In genomic region chr1:77544279-77544678, GRCm38 (mm10) we compare ENCODE assay signal across 28 mouse cellular contexts. TPM values are rescaled to one million over a fixed set of nuclear protein-coding genes. Genes with fewer than 3 reads are reported as not detected.
DNase-seq lines count a peak whose midpoint lies in the region; ATAC-seq lines count a peak whose summit lies in the region.
"Had no signal": no experiment of that assay in that cellular context is flagged by ENCODE, and none has a peak within 500 bp of the region (broad histone marks: within the 10 kb centered on the region; RNA-seq: fewer than 3 reads in every experiment).

No protein-coding gene starts in this region.

- WGBS in forebrain, embryonic 13.5 days = 32% methylated on average over 3 of the region's 3 CpGs
- WGBS in forebrain, embryonic 10.5 days = 57% methylated on average over 3 of the region's 3 CpGs
- 24% methylated on average over 3 of the region's 3 CpGs for WGBS in hindbrain, embryonic 11.5 days
- WGBS in hindbrain, embryonic 16.5 days = 21% methylated on average over 3 of the region's 3 CpGs
- 36% methylated on average over 3 of the region's 3 CpGs for WGBS in midbrain, embryonic 12.5 days
- WGBS in midbrain, embryonic 10.5 days = 46% methylated on average over 3 of the region's 3 CpGs

- no peak overlapping the region for H3K4me2 ChIP-seq in forebrain, embryonic 13.5 days
- no peak overlapping the region for H3K4me2 ChIP-seq in hindbrain, embryonic 11.5 days (replicated peaks; ENCODE audit: low read depth, low read length)
- no peak overlapping the region for H3K4me2 ChIP-seq in hindbrain, embryonic 16.5 days (ENCODE audit: low read length)
- H3K4me2 ChIP-seq in midbrain, embryonic 12.5 days (replicated peaks) = no peak overlapping the region
- H3K4me2 ChIP-seq: heart, embryonic 11.5 days; limb, embryonic 13.5 days; liver, embryonic 12.5 days; neural tube, embryonic 15.5 days had no signal

- no peak overlapping the region for H3K9ac ChIP-seq in forebrain, embryonic 13.5 days
- no peak overlapping the region for H3K9ac ChIP-seq in hindbrain, embryonic 11.5 days (ENCODE audit: low read depth, low read length)
- H3K9ac ChIP-seq in hindbrain, embryonic 16.5 days (ENCODE audit: low read depth, low read length) = no peak overlapping the region
- no peak overlapping the region for H3K9ac ChIP-seq in midbrain, embryonic 12.5 days (replicated peaks)
- H3K9ac ChIP-seq: limb, embryonic 13.5 days; liver, embryonic 12.5 days; liver, postnatal 0 days; neural tube, embryonic 15.5 days had no signal

- DNase-seq in forebrain, embryonic 10.5 days (ENCODE audit: extremely low spot score, low spot score) = no peak
- DNase-seq in hindbrain, embryonic 11.5 days (ENCODE audit: low spot score) = no peak
- DNase-seq in midbrain, embryonic 10.5 days (ENCODE audit: low spot score) = no peak
- DNase-seq in spleen, postnatal 14 days (ENCODE audit: low spot score in 2 of 2) = no peak
- DNase-seq: adrenal gland, adult 8-10 months; cerebellum, adult 8-10 months; cerebellum, postnatal 25 days; gastrocnemius, adult 2 months; gastrocnemius, postnatal 36 days; heart, adult 18-20 months; heart, postnatal 36 days; kidney, adult 9 months; kidney, postnatal 10 days; liver, postnatal 0 days; lung, postnatal 4 days; retina, postnatal 1 day; right cerebral cortex, postnatal 25 days; thymus, postnatal 14 days had no signal

- H3K4me3 ChIP-seq in forebrain, embryonic 13.5 days = no peak overlapping the region
- H3K4me3 ChIP-seq in forebrain, embryonic 10.5 days = no peak overlapping the region
- no peak overlapping the region for H3K4me3 ChIP-seq in hindbrain, embryonic 11.5 days (ENCODE audit: low read depth, low read length)
- H3K4me3 ChIP-seq in hindbrain, embryonic 16.5 days (ENCODE audit: low read length) = no peak overlapping the region
- no peak overlapping the region for H3K4me3 ChIP-seq in midbrain, embryonic 12.5 days
- H3K4me3 ChIP-seq in midbrain, embryonic 10.5 days = no peak overlapping the region
- H3K4me3 ChIP-seq: gastrocnemius, adult 2 months; limb, embryonic 13.5 days; liver, embryonic 12.5 days; megakaryocyte, embryonic 14.5 days; neural tube, embryonic 15.5 days had no signal

- H3K4me1 ChIP-seq in forebrain, embryonic 13.5 days = peaks cover 53% of the 10 kb centered on the region
- H3K4me1 ChIP-seq in forebrain, embryonic 10.5 days = peaks cover 45% of the 10 kb centered on the region
- peaks cover 10% of the 10 kb centered on the region for H3K4me1 ChIP-seq in hindbrain, embryonic 11.5 days (replicated peaks; ENCODE audit: control insufficient read depth, insufficient read depth, low read length)
- peaks cover 16% of the 10 kb centered on the region for H3K4me1 ChIP-seq in hindbrain, embryonic 16.5 days (ENCODE audit: control insufficient read depth, insufficient read depth, low read depth, low read length)
- peaks cover 47% of the 10 kb centered on the region for H3K4me1 ChIP-seq in midbrain, embryonic 12.5 days
- H3K4me1 ChIP-seq in midbrain, embryonic 10.5 days = peaks cover 50% of the 10 kb centered on the region
- H3K4me1 ChIP-seq: limb, embryonic 13.5 days; liver, embryonic 12.5 days; megakaryocyte, embryonic 14.5 days had no signal

- H3K36me3 ChIP-seq in forebrain, embryonic 13.5 days (ENCODE audit: poor library complexity, severe bottlenecking) = no peaks in the 10 kb centered on the region
- no peaks in the 10 kb centered on the region for H3K36me3 ChIP-seq in forebrain, embryonic 10.5 days (replicated peaks)
- H3K36me3 ChIP-seq in hindbrain, embryonic 11.5 days (ENCODE audit: control insufficient read depth, insufficient read depth, low read length) = no peaks in the 10 kb centered on the region
- H3K36me3 ChIP-seq in hindbrain, embryonic 16.5 days (ENCODE audit: control insufficient read depth, insufficient read depth, low read length) = no peaks in the 10 kb centered on the region
- no peaks in the 10 kb centered on the region for H3K36me3 ChIP-seq in midbrain, embryonic 12.5 days
- H3K36me3 ChIP-seq in midbrain, embryonic 10.5 days = no peaks in the 10 kb centered on the region
- H3K36me3 ChIP-seq: G1E; limb, embryonic 13.5 days; liver, embryonic 12.5 days; neural tube, embryonic 15.5 days had no signal

- peak; percentile 28; the same call in 1 of the 2 replicates for ATAC-seq in forebrain, embryonic 13.5 days
- peak; percentile 45; the same call in 1 of the 2 replicates for ATAC-seq in hindbrain, embryonic 11.5 days (ENCODE audit: low FRiP score)
- no peak for ATAC-seq in hindbrain, embryonic 16.5 days
- ATAC-seq in midbrain, embryonic 12.5 days (ENCODE audit: low FRiP score, low read depth) = peak; percentile 51; the same call in 1 of the 2 replicates
- ATAC-seq: intestine, postnatal 0 days; liver, embryonic 12.5 days; liver, postnatal 0 days had no signal

- H3K27me3 ChIP-seq in forebrain, embryonic 13.5 days = no peaks in the 10 kb centered on the region
- H3K27me3 ChIP-seq in forebrain, embryonic 10.5 days (ENCODE audit: poor library complexity, severe bottlenecking) = no peaks in the 10 kb centered on the region
- H3K27me3 ChIP-seq in hindbrain, embryonic 11.5 days (ENCODE audit: control insufficient read depth, insufficient read depth, low read length) = no peaks in the 10 kb centered on the region
- H3K27me3 ChIP-seq in hindbrain, embryonic 16.5 days (replicated peaks; ENCODE audit: control insufficient read depth, insufficient read depth, low read length) = no peaks in the 10 kb centered on the region
- no peaks in the 10 kb centered on the region for H3K27me3 ChIP-seq in midbrain, embryonic 12.5 days
- no peaks in the 10 kb centered on the region for H3K27me3 ChIP-seq in midbrain, embryonic 10.5 days (ENCODE audit: low read depth, poor library complexity, severe bottlenecking)
- H3K27me3 ChIP-seq: limb, embryonic 13.5 days; liver, embryonic 12.5 days; megakaryocyte, embryonic 14.5 days; neural tube, embryonic 15.5 days had no signal

- no peaks in the 10 kb centered on the region for H3K9me3 ChIP-seq in forebrain, embryonic 13.5 days (replicated peaks)
- H3K9me3 ChIP-seq in forebrain, embryonic 10.5 days = no peaks in the 10 kb centered on the region
- H3K9me3 ChIP-seq in hindbrain, embryonic 11.5 days (ENCODE audit: control insufficient read depth, low read length) = no peaks in the 10 kb centered on the region
- no peaks in the 10 kb centered on the region for H3K9me3 ChIP-seq in hindbrain, embryonic 16.5 days (ENCODE audit: control insufficient read depth, low read length)
- H3K9me3 ChIP-seq in midbrain, embryonic 12.5 days = no peaks in the 10 kb centered on the region
- no peaks in the 10 kb centered on the region for H3K9me3 ChIP-seq in midbrain, embryonic 10.5 days (replicated peaks)
- H3K9me3 ChIP-seq: limb, embryonic 13.5 days; liver, embryonic 12.5 days; neural tube, embryonic 15.5 days had no signal

- H3K27ac ChIP-seq in forebrain, embryonic 13.5 days = peak overlapping the region; percentile 40; the same call in 1 of the 2 replicates
- no peak overlapping the region for H3K27ac ChIP-seq in forebrain, embryonic 10.5 days
- peak overlapping the region; percentile 4; the same call in 1 of the 2 replicates for H3K27ac ChIP-seq in hindbrain, embryonic 11.5 days (ENCODE audit: low read depth, low read length)
- no peak overlapping the region for H3K27ac ChIP-seq in hindbrain, embryonic 16.5 days (ENCODE audit: low read depth, low read length)
- no peak overlapping the region for H3K27ac ChIP-seq in midbrain, embryonic 12.5 days (replicated peaks)
- H3K27ac ChIP-seq in midbrain, embryonic 10.5 days (replicated peaks) = no peak overlapping the region
- H3K27ac ChIP-seq: gastrocnemius, adult 2 months; limb, embryonic 13.5 days; liver, embryonic 12.5 days; neural tube, embryonic 15.5 days had no signal

RNA-seq across cellular contexts. Expression of gene Epha4, which starts 29.4 kb away (rescaled TPM):
- 80.7 and 83.6 TPM in 2 replicates for polyA plus RNA-seq in forebrain, embryonic 13.5 days (2015; fragmentation: Nextera tagmentation; extraction: Ambion mirVana)
- 22.9 and 25.9 TPM in 2 replicates for polyA plus RNA-seq in forebrain, embryonic 10.5 days (2016; fragmentation: Nextera tagmentation; extraction: Ambion mirVana)
- 25.9 and 28.0 TPM in 2 replicates for polyA plus RNA-seq in hindbrain, embryonic 11.5 days (2014; fragmentation: Nextera tagmentation; extraction: Ambion mirVana)
- polyA plus RNA-seq in hindbrain, embryonic 16.5 days (2015; fragmentation: Nextera tagmentation; extraction: Ambion mirVana) = 37.7 and 40.8 TPM in 2 replicates
- 32.9 and 39.4 TPM in 2 replicates for polyA plus RNA-seq in midbrain, embryonic 12.5 days (2016; fragmentation: Nextera tagmentation; extraction: Ambion mirVana)
- 17.1 and 22.9 TPM in 2 replicates for polyA plus RNA-seq in midbrain, embryonic 10.5 days (2016; fragmentation: Nextera tagmentation; extraction: Ambion mirVana)
- polyA plus RNA-seq: G1E had no signal

Comparison
In these comparisons a context has a peak if more than half of its experiments do, and no peak if none do; other contexts are left out.
1. H3K27ac ChIP-seq: peak in forebrain, embryonic 13.5 days (single experiment) and hindbrain, embryonic 11.5 days (single experiment); none in forebrain, embryonic 10.5 days (single experiment), hindbrain, embryonic 16.5 days (single experiment), midbrain, embryonic 12.5 days (single experiment) and midbrain, embryonic 10.5 days (single experiment).